Mouse (Mus musculus): ENCODE results near the gene Ghrhr.

- TF ChIP-seq EP300 (IDR thresholded peaks at IDR 0.05; ENCODE audit: low read depth) (no peak), CTCF (IDR thresholded peaks at IDR 0.05; ENCODE audit: low read depth) (no peak)
These were observed 49.8 kb upstream of the Ghrhr start for GRCm38 (mm10) chr6:55326299-55326698.

Data from heart, postnatal 0 days (tissue).